In the genomic region with DNA sequence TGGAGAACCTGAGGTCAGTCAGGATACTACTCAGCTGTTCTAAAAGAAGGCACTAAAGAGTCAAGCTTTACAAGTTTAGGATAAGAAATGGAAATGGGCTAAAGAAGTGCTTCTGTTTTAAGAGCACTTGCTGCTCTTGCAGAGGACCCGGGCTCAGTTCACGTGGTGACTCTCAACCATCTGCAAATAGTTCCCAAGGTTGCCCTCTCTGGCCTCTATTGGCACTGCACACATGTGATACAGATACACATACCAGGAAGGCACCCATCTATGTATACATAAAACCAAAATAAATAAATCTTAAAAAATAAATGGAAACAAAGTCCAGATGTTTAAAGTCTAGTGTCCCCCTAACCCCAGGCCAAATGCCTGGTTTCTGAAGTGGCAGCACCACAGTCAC, we compare ENCODE assay signal across 22 mouse cellular contexts.
"Had no signal": no experiment of that assay in that cellular context is flagged by ENCODE, and none has a peak within 500 bp of the region (broad histone marks: within the 10 kb centered on the region; RNA-seq: fewer than 3 reads in every experiment).

No protein-coding gene starts in this region.

- H3K4me3 ChIP-seq: left cerebral cortex, adult 2 months; liver, embryonic 13.5 days; midbrain, embryonic 15.5 days; neural tube, embryonic 12.5 days; neural tube, embryonic 15.5 days; stomach, embryonic 15.5 days had no signal

- H3K27me3 ChIP-seq: liver, embryonic 13.5 days; megakaryocyte, embryonic 14.5 days; midbrain, embryonic 15.5 days; neural tube, embryonic 12.5 days; neural tube, embryonic 15.5 days; stomach, embryonic 15.5 days had no signal

- H3K4me2 ChIP-seq: liver, embryonic 13.5 days; midbrain, embryonic 11.5 days; midbrain, embryonic 15.5 days; neural tube, embryonic 12.5 days; neural tube, embryonic 15.5 days; stomach, embryonic 15.5 days had no signal

- ATAC-seq: intestine, embryonic 16.5 days; midbrain, embryonic 15.5 days had no signal

- DNase-seq: kidney, adult 18-20 months; kidney, adult 9 months; kidney, postnatal 14 days; kidney, postnatal 4 days; layer of hippocampus, adult 9-11 months; liver, embryonic 13.5 days; lung, adult 2 months; lung, postnatal 14 days; retina, postnatal 1 day; right cerebral cortex, postnatal 25 days; thymus, adult 2 months; thymus, postnatal 14 days; thymus, postnatal 4 days had no signal

- H3K9ac ChIP-seq: liver, embryonic 13.5 days; midbrain, embryonic 15.5 days; neural tube, embryonic 12.5 days; neural tube, embryonic 15.5 days; stomach, embryonic 15.5 days had no signal

- H3K4me1 ChIP-seq: liver, embryonic 13.5 days; megakaryocyte, embryonic 14.5 days; midbrain, embryonic 15.5 days; neural tube, embryonic 12.5 days; neural tube, embryonic 15.5 days; stomach, embryonic 15.5 days had no signal

- H3K27ac ChIP-seq: left cerebral cortex, adult 2 months; liver, embryonic 13.5 days; macrophage; midbrain, embryonic 15.5 days; neural tube, embryonic 12.5 days; neural tube, embryonic 15.5 days; stomach, embryonic 15.5 days had no signal

- H3K9me3 ChIP-seq: liver, embryonic 13.5 days; neural tube, embryonic 15.5 days; stomach, embryonic 15.5 days had no signal
